Mouse (Mus musculus): ENCODE data around the gene Klhl36. TPM values are rescaled to one million over a fixed set of nuclear protein-coding genes. Genes with fewer than 3 reads are reported as not detected.

The Klhl36 gene
- polyA plus RNA-seq, 1 experiment from 2014 or later: 8.1 TPM

DNA sequence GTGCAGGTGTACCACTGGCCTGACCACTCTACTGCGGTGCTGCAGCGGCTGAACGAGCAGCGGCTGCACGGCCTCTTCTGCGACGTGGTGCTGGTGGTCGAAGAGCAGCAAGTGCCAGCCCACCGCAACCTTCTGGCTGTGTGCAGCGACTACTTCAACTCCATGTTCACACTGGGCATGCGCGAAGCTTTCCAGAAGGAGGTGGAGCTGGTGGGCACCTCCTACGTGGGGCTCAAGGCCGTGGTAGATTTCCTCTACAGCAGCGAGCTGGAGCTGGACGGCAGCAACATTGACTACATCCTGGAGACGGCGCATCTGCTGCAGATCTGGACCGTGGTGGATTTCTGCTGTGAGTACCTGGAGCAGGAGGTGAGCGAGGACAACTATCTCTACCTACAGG lies 7.5 kb downstream of the Klhl36 start:
- H3K4me2 ChIP-seq (ENCODE audit: low read depth, low read length): no peak overlapping the region
- H3K27me3 ChIP-seq (ENCODE audit: control insufficient read depth, insufficient read depth, low read length): no peaks in the 10 kb centered on the region
- no peak overlapping the region for H3K27ac ChIP-seq (replicated peaks; ENCODE audit: low read depth, low read length)
- DNase-seq (ENCODE audit: low spot score) (no peak), ATAC-seq (replicated peaks; ENCODE audit: insufficient number of reproducible peaks, low FRiP score, low TSS enrichment, low read depth) (no peak)
- peaks cover 7% of the 10 kb centered on the region for H3K36me3 ChIP-seq (replicated peaks; ENCODE audit: control insufficient read depth, insufficient read depth, low read depth, low read length)
- H3K9me3 ChIP-seq (replicated peaks; ENCODE audit: control insufficient read depth, low read length): no peaks in the 10 kb centered on the region
- H3K9ac ChIP-seq (replicated peaks; ENCODE audit: low read length): no peak overlapping the region
- H3K4me3 ChIP-seq (ENCODE audit: low read depth, low read length): no peak overlapping the region
- WGBS: 86% methylated on average over 20 of the region's 20 CpGs
- H3K4me1 ChIP-seq (ENCODE audit: control insufficient read depth, insufficient read depth, low read length): no peaks in the 10 kb centered on the region

DNA sequence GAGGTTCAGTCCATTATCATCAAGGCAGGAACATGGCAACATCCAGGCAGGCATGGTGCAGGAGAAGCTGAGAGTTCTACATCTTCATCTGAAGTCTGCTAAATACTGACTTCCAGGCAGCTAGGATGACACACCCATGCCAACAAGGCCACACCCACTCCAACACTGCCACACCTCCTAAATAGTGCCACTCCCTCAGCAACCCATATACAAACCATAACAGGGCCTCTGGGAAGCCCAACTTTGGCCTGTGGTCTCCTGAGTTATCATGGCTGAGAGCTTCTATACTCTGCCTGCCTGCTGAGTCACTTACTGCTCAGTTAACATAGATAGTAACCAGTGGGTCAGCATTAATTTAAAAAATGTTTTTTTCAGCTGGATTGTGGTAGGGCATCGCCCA lies 11.1 kb downstream of the Klhl36 start:
- no peaks in the 10 kb centered on the region for H3K9me3 ChIP-seq (replicated peaks; ENCODE audit: control insufficient read depth, low read length)
- H3K4me1 ChIP-seq (ENCODE audit: control insufficient read depth, insufficient read depth, low read length): no peaks in the 10 kb centered on the region
- ATAC-seq (replicated peaks; ENCODE audit: insufficient number of reproducible peaks, low FRiP score, low TSS enrichment, low read depth) (no peak), DNase-seq (ENCODE audit: low spot score) (no peak)
- H3K4me3 ChIP-seq (ENCODE audit: low read depth, low read length): no peak overlapping the region
- H3K4me2 ChIP-seq (ENCODE audit: low read depth, low read length): no peak overlapping the region
- H3K36me3 ChIP-seq (replicated peaks; ENCODE audit: control insufficient read depth, insufficient read depth, low read depth, low read length): peaks cover 7% of the 10 kb centered on the region
- WGBS: 90% methylated on average over 1 of the region's 1 CpGs
- no peaks in the 10 kb centered on the region for H3K27me3 ChIP-seq (ENCODE audit: control insufficient read depth, insufficient read depth, low read length)
- H3K9ac ChIP-seq (replicated peaks; ENCODE audit: low read length): no peak overlapping the region
- H3K27ac ChIP-seq (replicated peaks; ENCODE audit: low read depth, low read length): no peak overlapping the region

DNA sequence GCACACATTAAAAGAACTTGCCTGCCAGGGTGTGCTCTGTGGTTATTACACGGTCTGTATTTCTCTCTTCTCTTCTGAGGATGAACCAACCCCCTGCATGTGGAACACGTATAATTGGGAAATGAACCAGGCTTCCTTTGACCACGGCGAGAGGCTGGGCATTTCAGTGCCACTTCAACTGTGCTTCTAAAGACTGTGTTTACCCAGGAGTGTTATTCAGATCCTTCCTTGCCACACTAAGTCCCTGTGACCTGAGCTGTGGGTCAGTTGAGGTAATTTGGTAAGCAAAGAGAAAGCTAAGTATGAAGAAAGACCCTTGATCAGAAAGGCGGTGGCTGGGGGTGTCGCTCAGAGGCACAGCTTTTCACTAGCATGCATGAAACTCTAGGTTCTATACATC lies 19.2 kb downstream of the Klhl36 start:
- H3K9me3 ChIP-seq (replicated peaks; ENCODE audit: control insufficient read depth, low read length): no peaks in the 10 kb centered on the region
- no peak overlapping the region for H3K9ac ChIP-seq (replicated peaks; ENCODE audit: low read length)
- no peak overlapping the region for H3K4me3 ChIP-seq (ENCODE audit: low read depth, low read length)
- no peak overlapping the region for H3K4me2 ChIP-seq (ENCODE audit: low read depth, low read length)
- no peak for DNase-seq (ENCODE audit: low spot score)
- no peak for ATAC-seq (replicated peaks; ENCODE audit: insufficient number of reproducible peaks, low FRiP score, low TSS enrichment, low read depth)
- no peaks in the 10 kb centered on the region for H3K36me3 ChIP-seq (replicated peaks; ENCODE audit: control insufficient read depth, insufficient read depth, low read depth, low read length)
- 74% methylated on average over 6 of the region's 6 CpGs for WGBS
- H3K27me3 ChIP-seq (ENCODE audit: control insufficient read depth, insufficient read depth, low read length): no peaks in the 10 kb centered on the region
- no peak overlapping the region for H3K27ac ChIP-seq (replicated peaks; ENCODE audit: low read depth, low read length)
- no peaks in the 10 kb centered on the region for H3K4me1 ChIP-seq (ENCODE audit: control insufficient read depth, insufficient read depth, low read length)

DNA sequence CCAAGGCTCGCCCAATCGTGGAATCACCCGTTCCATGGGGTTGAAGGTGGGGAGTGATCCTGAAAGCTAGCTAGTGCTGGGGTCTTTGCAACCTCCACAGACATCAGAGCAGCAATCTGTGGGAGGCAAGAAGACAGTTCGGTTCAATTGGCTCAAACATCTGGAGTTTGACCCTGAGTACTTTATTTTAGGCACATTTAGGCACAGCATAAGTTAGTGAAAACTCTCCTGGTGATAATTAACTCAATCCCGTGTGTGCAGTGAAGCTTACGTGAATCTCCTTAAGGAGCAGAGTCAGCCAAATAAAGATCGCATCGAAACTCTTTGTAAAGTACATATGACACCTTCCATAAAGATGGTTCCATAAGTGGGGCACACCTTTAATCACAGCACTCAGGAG lies 19.9 kb downstream of the Klhl36 start:
- WGBS: 56% methylated on average over 8 of the region's 8 CpGs
- H3K36me3 ChIP-seq (replicated peaks; ENCODE audit: control insufficient read depth, insufficient read depth, low read depth, low read length): no peaks in the 10 kb centered on the region
- no peaks in the 10 kb centered on the region for H3K27me3 ChIP-seq (ENCODE audit: control insufficient read depth, insufficient read depth, low read length)
- no peak overlapping the region for H3K27ac ChIP-seq (replicated peaks; ENCODE audit: low read depth, low read length)
- DNase-seq (ENCODE audit: low spot score): no peak
- ATAC-seq (replicated peaks; ENCODE audit: insufficient number of reproducible peaks, low FRiP score, low TSS enrichment, low read depth): no peak
- H3K4me3 ChIP-seq (ENCODE audit: low read depth, low read length): no peak overlapping the region
- H3K9me3 ChIP-seq (replicated peaks; ENCODE audit: control insufficient read depth, low read length): no peaks in the 10 kb centered on the region
- no peak overlapping the region for H3K4me2 ChIP-seq (ENCODE audit: low read depth, low read length)
- no peaks in the 10 kb centered on the region for H3K4me1 ChIP-seq (ENCODE audit: control insufficient read depth, insufficient read depth, low read length)
- H3K9ac ChIP-seq (replicated peaks; ENCODE audit: low read length): no peak overlapping the region

DNA sequence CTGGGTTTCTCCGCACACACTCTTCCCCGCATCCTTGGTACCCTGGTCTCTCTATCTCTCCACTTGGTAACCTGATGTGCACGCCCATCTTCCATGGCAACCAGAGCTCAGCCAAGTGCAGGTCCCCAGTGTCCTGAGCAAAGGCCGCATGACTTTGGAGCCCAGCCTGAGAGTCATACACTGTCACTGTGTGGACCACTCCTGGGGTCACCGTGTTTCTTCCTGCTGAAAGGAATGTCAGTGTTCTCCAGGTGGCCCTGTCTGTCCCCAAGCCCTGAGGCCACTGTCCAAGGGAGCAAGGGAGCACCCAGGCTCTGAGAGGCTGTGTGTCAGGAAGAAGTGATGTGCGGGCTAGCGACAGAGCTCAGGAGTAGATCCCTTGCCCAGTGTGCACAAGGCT lies 21.2 kb downstream of the Klhl36 start:
- H3K9ac ChIP-seq (replicated peaks; ENCODE audit: low read length): no peak overlapping the region
- DNase-seq (ENCODE audit: low spot score): no peak

DNA sequence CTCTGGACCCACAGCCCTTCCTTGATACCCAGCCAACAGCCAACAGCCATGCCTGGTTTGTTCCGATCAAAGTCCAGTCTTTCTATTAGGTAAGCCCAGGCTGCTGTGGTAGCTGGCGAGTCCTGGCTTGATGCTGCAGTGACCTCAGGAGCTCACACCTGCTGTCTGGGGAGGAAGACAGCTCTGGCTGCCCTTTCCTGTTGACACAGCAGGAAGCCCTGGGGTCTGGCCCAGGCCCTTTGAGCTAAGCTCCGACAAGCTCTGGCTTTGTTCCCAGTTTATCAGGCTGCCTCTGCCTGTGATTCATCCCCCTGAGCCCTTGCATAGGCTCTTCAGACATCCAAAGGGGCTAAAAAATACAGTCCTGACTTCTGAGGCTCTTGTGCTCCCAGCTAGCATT lies 23.5 kb downstream of the Klhl36 start:
- no peak overlapping the region for H3K27ac ChIP-seq (replicated peaks; ENCODE audit: low read depth, low read length)
- no peaks in the 10 kb centered on the region for H3K36me3 ChIP-seq (replicated peaks; ENCODE audit: control insufficient read depth, insufficient read depth, low read depth, low read length)
- no peaks in the 10 kb centered on the region for H3K9me3 ChIP-seq (replicated peaks; ENCODE audit: control insufficient read depth, low read length)
- no peak overlapping the region for H3K4me3 ChIP-seq (ENCODE audit: low read depth, low read length)
- WGBS: 24% methylated on average over 3 of the region's 3 CpGs
- H3K4me2 ChIP-seq (ENCODE audit: low read depth, low read length): no peak overlapping the region
- H3K9ac ChIP-seq (replicated peaks; ENCODE audit: low read length): no peak overlapping the region
- no peak for ATAC-seq (replicated peaks; ENCODE audit: insufficient number of reproducible peaks, low FRiP score, low TSS enrichment, low read depth)
- DNase-seq (ENCODE audit: low spot score): no peak
- H3K27me3 ChIP-seq (ENCODE audit: control insufficient read depth, insufficient read depth, low read length): no peaks in the 10 kb centered on the region
- H3K4me1 ChIP-seq (ENCODE audit: control insufficient read depth, insufficient read depth, low read length): no peaks in the 10 kb centered on the region

More for the DNA sequence above, 21.2 kb downstream of the Klhl36 start:
- no peak for ATAC-seq (replicated peaks; ENCODE audit: insufficient number of reproducible peaks, low FRiP score, low TSS enrichment, low read depth)
- Histone ChIP-seq H3K4me3 (ENCODE audit: low read depth, low read length) (no peak overlapping the region), H3K4me1 (ENCODE audit: control insufficient read depth, insufficient read depth, low read length) (no peaks in the 10 kb centered on the region), H3K36me3 (replicated peaks; ENCODE audit: control insufficient read depth, insufficient read depth, low read depth, low read length) (no peaks in the 10 kb centered on the region), H3K9me3 (replicated peaks; ENCODE audit: control insufficient read depth, low read length) (no peaks in the 10 kb centered on the region), H3K27ac (replicated peaks; ENCODE audit: low read depth, low read length) (no peak overlapping the region), H3K27me3 (ENCODE audit: control insufficient read depth, insufficient read depth, low read length) (no peaks in the 10 kb centered on the region), H3K4me2 (ENCODE audit: low read depth, low read length) (no peak overlapping the region)
- 86% methylated on average over 7 of the region's 7 CpGs for WGBS

DNA sequence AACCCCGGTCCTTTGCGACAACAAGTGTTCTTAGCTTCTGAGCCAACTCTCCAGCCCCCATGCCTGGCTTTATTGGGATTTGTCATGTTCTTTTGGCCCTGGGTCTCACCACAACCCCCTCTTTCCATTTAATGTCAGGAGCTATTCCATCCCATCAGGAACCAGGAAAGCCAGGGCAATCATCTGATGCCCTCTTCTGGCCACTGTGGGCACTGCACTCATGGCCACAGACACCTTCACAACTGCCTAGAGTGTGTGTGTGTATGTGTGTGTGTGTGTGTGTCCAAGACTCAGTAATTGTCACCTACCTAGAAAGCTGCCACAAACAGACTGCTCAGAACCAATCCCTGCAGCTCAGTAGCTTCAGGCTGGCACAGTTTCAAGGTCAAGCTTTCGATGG lies 25.1 kb downstream of the Klhl36 start:
- Histone ChIP-seq H3K4me1 (ENCODE audit: control insufficient read depth, insufficient read depth, low read length) (no peaks in the 10 kb centered on the region), H3K9ac (replicated peaks; ENCODE audit: low read length) (no peak overlapping the region), H3K36me3 (replicated peaks; ENCODE audit: control insufficient read depth, insufficient read depth, low read depth, low read length) (no peaks in the 10 kb centered on the region), H3K27ac (replicated peaks; ENCODE audit: low read depth, low read length) (no peak overlapping the region), H3K27me3 (ENCODE audit: control insufficient read depth, insufficient read depth, low read length) (no peaks in the 10 kb centered on the region), H3K9me3 (replicated peaks; ENCODE audit: control insufficient read depth, low read length) (no peaks in the 10 kb centered on the region), H3K4me3 (ENCODE audit: low read depth, low read length) (no peak overlapping the region), H3K4me2 (ENCODE audit: low read depth, low read length) (no peak overlapping the region)
- DNase-seq (ENCODE audit: low spot score) (peak; percentile 39), ATAC-seq (replicated peaks; ENCODE audit: insufficient number of reproducible peaks, low FRiP score, low TSS enrichment, low read depth) (no peak)
- 89% methylated on average over 3 of the region's 3 CpGs for WGBS

DNA sequence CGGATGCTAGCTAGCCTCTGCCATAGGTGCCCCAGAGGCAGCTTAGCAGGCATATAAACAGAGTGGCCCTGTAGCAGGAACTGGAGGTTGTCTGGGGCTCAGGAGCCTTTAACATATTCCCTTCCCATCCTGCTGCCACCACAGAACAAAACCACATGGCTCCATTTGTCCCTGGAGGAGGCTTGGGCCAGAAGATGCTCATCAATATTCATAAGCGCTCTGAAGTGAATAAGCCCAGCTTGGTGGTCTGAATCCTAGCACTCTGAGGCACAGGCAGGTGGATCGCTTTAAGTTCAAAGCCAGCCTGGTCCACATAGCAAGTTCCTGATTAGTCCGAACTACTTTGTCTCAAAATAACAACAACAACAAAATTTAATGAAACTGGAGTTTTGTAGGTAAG lies 25.9 kb downstream of the Klhl36 start:
- no peak overlapping the region for H3K27ac ChIP-seq (replicated peaks; ENCODE audit: low read depth, low read length)
- no peak for ATAC-seq (replicated peaks; ENCODE audit: insufficient number of reproducible peaks, low FRiP score, low TSS enrichment, low read depth)
- WGBS: 68% methylated on average over 4 of the region's 4 CpGs
- H3K9ac ChIP-seq (replicated peaks; ENCODE audit: low read length): no peak overlapping the region
- H3K36me3 ChIP-seq (replicated peaks; ENCODE audit: control insufficient read depth, insufficient read depth, low read depth, low read length): no peaks in the 10 kb centered on the region
- no peaks in the 10 kb centered on the region for H3K9me3 ChIP-seq (replicated peaks; ENCODE audit: control insufficient read depth, low read length)
- H3K4me2 ChIP-seq (ENCODE audit: low read depth, low read length): no peak overlapping the region
- no peaks in the 10 kb centered on the region for H3K4me1 ChIP-seq (ENCODE audit: control insufficient read depth, insufficient read depth, low read length)
- no peak overlapping the region for H3K4me3 ChIP-seq (ENCODE audit: low read depth, low read length)
- DNase-seq (ENCODE audit: low spot score): no peak
- no peaks in the 10 kb centered on the region for H3K27me3 ChIP-seq (ENCODE audit: control insufficient read depth, insufficient read depth, low read length)

Measured in embryonic facial prominence, embryonic 11.5 days (tissue).